Mouse (Mus musculus): ENCODE measurements around the gene Smurf1. TPM values are rescaled to one million over a fixed set of nuclear protein-coding genes. Genes with fewer than 3 reads are reported as not detected.

The Smurf1 gene
- total and polyA plus RNA-seq, 2 experiments from 2014 or later, result 22.6 to 58.1 TPM

DNA sequence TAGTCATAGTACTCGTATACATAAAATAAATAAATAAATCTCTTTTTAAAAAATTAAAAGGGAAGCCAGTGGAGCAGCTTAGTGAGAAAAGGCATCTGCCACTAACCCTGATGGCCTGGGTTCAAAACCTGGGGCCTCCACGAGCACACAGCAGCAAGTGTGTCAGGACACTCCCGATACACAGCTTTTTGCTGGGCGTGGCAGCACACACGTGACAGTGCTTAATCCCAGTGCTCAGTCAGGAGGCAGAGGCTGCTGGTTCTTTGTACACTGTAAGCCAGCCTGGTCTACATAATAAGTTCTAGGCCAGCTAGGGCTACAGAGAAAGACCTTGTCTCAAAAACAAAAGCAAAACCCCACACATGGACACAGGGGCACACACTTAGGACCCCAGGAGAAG lies 52.3 kb downstream of the Smurf1 start:
- Histone ChIP-seq H3K9ac (replicated peaks; ENCODE audit: low read length) (no peak overlapping the region), H3K27ac (no peak overlapping the region; the same call in 1 of the 2 replicates), H3K4me3 (ENCODE audit: low read length) (no peak overlapping the region), H3K9me3 (ENCODE audit: low read length) (no peaks in the 10 kb centered on the region), H3K27me3 (ENCODE audit: insufficient read depth, low read length) (no peaks in the 10 kb centered on the region), H3K4me1 (ENCODE audit: insufficient read depth, low read length) (peaks cover 24% of the 10 kb centered on the region; the same call in 1 of the 2 replicates), H3K36me3 (ENCODE audit: insufficient read depth, low read length) (no peaks in the 10 kb centered on the region), H3K4me2 (ENCODE audit: low read depth, low read length) (no peak overlapping the region)
- no peak for ATAC-seq
- no peak for DNase-seq (ENCODE audit: low spot score)
- TF ChIP-seq CTCF (IDR thresholded peaks at IDR 0.05; ENCODE audit: low read depth), result no peak
- 75% methylated on average over 5 of the region's 5 CpGs for WGBS

DNA sequence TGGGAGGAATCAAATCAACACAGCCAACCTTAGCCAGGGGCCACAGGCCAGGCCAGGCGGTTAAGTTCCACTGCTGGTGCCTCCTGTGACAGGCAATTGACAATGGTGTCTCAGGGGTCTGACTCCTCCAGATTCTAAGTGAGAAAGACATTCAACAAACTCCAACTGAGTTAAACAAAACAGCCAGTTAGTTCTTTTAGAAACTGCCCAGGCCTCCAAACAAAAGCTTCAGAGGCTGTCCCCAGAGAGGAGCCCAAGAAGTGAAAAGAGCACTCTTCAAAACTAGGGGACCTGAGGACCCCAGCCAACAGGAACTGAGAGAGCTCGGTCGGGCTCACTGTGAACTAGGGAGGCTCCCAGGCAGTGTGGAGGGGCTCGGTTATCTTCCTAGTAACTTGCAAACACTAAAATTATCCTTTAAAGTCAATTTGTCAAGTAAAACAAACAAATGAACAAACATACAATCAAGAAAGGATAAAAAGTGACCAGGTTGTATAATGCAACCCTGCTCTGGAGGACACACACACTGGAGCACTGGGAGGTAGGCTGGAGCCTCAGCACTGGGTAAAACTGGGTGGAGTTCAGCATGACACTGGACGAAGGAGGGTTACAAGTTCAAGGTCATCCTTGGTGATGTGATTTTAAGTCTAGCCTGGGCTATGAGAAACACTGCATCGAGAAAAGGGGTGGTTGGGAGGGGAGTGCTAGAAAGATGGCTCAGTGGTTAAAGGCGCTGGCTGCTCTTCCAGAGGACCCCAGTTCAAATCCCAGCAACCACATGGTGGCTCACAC lies 52.9 kb downstream of the Smurf1 start:
- peaks cover 24% of the 10 kb centered on the region; the same call in 1 of the 2 replicates for H3K4me1 ChIP-seq (ENCODE audit: insufficient read depth, low read length)
- 39% methylated on average over 7 of the region's 7 CpGs for WGBS

DNA sequence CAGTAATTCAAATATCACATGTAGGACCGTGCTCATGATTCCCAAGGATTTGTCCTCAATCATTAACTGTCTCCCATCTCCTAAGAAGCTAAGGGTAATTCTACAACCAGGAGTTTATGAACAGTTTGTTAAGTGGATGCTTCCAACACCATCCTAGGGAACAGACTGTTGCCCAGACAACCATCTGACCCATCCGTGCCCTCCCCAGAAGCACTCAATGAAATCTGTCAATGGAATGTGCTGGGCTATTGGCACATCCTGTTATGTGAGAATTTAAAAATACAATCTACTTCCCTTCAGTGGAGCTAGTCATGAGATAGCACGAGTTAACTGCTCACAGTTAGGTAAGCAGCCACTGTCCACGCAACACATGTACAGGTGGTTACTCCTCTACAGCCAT lies 56.1 kb downstream of the Smurf1 start:
- Histone ChIP-seq H3K27me3 (ENCODE audit: insufficient read depth, low read length) (no peaks in the 10 kb centered on the region), H3K4me2 (ENCODE audit: low read depth, low read length) (no peak overlapping the region), H3K9ac (replicated peaks; ENCODE audit: low read length) (no peak overlapping the region), H3K36me3 (ENCODE audit: insufficient read depth, low read length) (no peaks in the 10 kb centered on the region), H3K9me3 (ENCODE audit: low read length) (no peaks in the 10 kb centered on the region), H3K4me3 (ENCODE audit: low read length) (no peak overlapping the region), H3K4me1 (ENCODE audit: insufficient read depth, low read length) (peaks cover 23% of the 10 kb centered on the region; the same call in 1 of the 2 replicates), H3K27ac (no peak overlapping the region)
- DNase-seq (ENCODE audit: low spot score) (no peak), ATAC-seq (no peak)
- 61% methylated on average over 4 of the region's 4 CpGs for WGBS
- TF ChIP-seq CTCF (IDR thresholded peaks at IDR 0.05; ENCODE audit: low read depth), result no peak

More for the DNA sequence above, 52.9 kb downstream of the Smurf1 start:
- Histone ChIP-seq H3K4me3 (ENCODE audit: low read length) (no peak overlapping the region), H3K36me3 (ENCODE audit: insufficient read depth, low read length) (no peaks in the 10 kb centered on the region), H3K27me3 (ENCODE audit: insufficient read depth, low read length) (no peaks in the 10 kb centered on the region), H3K9me3 (ENCODE audit: low read length) (no peaks in the 10 kb centered on the region), H3K4me2 (ENCODE audit: low read depth, low read length) (no peak overlapping the region), H3K27ac (no peak overlapping the region), H3K9ac (replicated peaks; ENCODE audit: low read length) (no peak overlapping the region)
- DNase-seq (ENCODE audit: low spot score) (no peak), ATAC-seq (no peak)
- no peak for TF ChIP-seq CTCF (IDR thresholded peaks at IDR 0.05; ENCODE audit: low read depth)

DNA sequence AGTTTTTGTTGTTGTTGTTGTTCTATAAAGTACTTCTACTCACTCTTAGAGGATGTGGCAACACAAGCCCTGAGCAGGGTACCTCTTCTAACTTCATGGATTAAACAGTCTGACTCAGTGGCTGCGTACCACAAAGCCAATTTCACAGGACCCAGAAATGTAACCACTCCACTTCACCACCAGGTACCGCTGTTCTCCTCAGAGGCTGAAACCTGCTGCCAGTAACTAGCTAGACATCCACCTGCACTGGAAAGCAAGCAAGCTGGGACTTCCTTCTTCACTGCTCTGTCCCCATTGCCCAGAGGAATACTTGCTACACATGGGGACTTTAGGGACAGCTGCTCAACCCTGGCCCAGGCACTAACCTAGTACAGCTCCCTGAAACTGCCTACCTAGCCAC lies 58.1 kb downstream of the Smurf1 start:
- DNase-seq (ENCODE audit: low spot score) (no peak), ATAC-seq (no peak)
- no peaks in the 10 kb centered on the region for H3K27me3 ChIP-seq (ENCODE audit: insufficient read depth, low read length)
- no peak overlapping the region for H3K9ac ChIP-seq (replicated peaks; ENCODE audit: low read length)
- no peaks in the 10 kb centered on the region for H3K9me3 ChIP-seq (ENCODE audit: low read length)
- no peak overlapping the region for H3K4me2 ChIP-seq (ENCODE audit: low read depth, low read length)
- TF ChIP-seq CTCF (IDR thresholded peaks at IDR 0.05; ENCODE audit: low read depth), result peak; percentile 58
- H3K36me3 ChIP-seq (ENCODE audit: insufficient read depth, low read length), result no peaks in the 10 kb centered on the region
- H3K27ac ChIP-seq, result no peak overlapping the region
- no peak overlapping the region for H3K4me3 ChIP-seq (ENCODE audit: low read length)
- H3K4me1 ChIP-seq (ENCODE audit: insufficient read depth, low read length), result peaks cover 14% of the 10 kb centered on the region; the same call in 1 of the 2 replicates
- WGBS, result 77% methylated on average over 2 of the region's 2 CpGs

DNA sequence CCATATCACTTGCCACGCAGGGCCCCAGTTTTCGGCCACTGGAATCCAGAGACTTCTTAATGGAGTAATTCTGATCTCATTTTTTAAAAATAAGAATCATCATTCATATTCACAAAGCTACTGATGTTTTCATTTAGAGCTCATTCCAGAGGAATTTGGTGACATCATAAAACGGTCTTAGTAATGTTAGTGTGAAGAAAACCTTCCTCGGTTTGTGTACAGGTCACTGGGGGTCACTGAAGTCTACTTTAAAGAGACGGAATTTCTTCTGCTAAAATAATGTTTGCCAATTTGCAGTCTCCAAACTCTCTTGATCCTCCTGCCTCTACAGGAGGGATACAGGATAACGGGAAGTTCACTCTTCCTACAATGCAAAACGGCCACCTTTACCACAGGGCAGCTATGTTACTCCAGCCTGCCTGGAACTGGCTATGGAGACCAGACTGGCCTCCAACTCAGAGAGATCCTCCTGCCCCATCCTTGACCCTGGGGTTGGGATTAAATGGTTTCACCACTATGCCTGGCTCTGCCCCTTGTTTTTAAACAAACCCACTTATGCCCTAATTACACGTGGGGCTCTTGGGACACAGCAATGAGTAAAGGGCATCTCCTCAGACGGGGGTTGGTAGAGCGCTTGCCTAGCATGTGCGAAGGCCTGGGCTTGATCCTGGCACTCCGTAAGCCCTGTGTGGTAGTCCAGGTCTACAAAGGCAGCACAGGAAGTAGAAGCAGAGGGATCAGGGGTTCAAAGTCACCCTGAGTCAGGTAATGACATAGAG lies 61.1 kb downstream of the Smurf1 start:
- ATAC-seq (no peak), DNase-seq (ENCODE audit: low spot score) (no peak)
- H3K4me1 ChIP-seq (ENCODE audit: insufficient read depth, low read length), result 0 out of 2 replicates have a peak, but pooled peaks cover under 1% of the 10 kb centered on the region
- H3K4me2 ChIP-seq (ENCODE audit: low read depth, low read length), result no peak overlapping the region
- no peaks in the 10 kb centered on the region for H3K36me3 ChIP-seq (ENCODE audit: insufficient read depth, low read length)
- no peak overlapping the region for H3K27ac ChIP-seq
- H3K9ac ChIP-seq (replicated peaks; ENCODE audit: low read length), result no peak overlapping the region
- no peaks in the 10 kb centered on the region for H3K27me3 ChIP-seq (ENCODE audit: insufficient read depth, low read length)
- TF ChIP-seq CTCF (IDR thresholded peaks at IDR 0.05; ENCODE audit: low read depth), result no peak
- no peak overlapping the region for H3K4me3 ChIP-seq (ENCODE audit: low read length)
- no peaks in the 10 kb centered on the region for H3K9me3 ChIP-seq (ENCODE audit: low read length)
- 79% methylated on average over 12 of the region's 12 CpGs for WGBS

DNA sequence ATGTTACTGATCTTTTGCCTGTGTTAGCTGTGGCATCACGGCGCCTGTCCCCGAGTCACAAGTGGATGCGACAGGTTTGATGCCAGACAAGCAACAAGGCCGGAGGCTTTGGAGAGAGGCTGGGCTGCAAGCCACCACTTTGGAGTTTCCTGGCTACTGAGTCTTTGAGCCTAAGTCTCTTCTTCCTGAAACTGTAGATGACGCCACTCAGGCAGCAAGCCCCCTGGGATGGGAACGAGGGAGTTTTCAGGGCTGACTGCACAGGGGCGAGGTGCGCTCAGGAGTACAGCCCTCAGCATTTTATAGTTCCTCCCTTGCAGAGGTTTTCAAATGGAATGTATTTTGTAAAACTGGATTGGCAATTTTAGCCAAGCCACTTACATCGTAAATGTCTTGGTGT lies 63.9 kb downstream of the Smurf1 start:
- Histone ChIP-seq H3K27ac (no peak overlapping the region), H3K4me3 (ENCODE audit: low read length) (no peak overlapping the region), H3K9ac (replicated peaks; ENCODE audit: low read length) (no peak overlapping the region), H3K4me1 (ENCODE audit: insufficient read depth, low read length) (no peaks in the 10 kb centered on the region), H3K36me3 (ENCODE audit: insufficient read depth, low read length) (peaks cover 5% of the 10 kb centered on the region; the same call in 1 of the 2 replicates), H3K4me2 (ENCODE audit: low read depth, low read length) (no peak overlapping the region), H3K9me3 (ENCODE audit: low read length) (no peaks in the 10 kb centered on the region), H3K27me3 (ENCODE audit: insufficient read depth, low read length) (no peaks in the 10 kb centered on the region)
- no peak for TF ChIP-seq CTCF (IDR thresholded peaks at IDR 0.05; ENCODE audit: low read depth)
- ATAC-seq (no peak), DNase-seq (ENCODE audit: low spot score) (no peak)
- WGBS, result 62% methylated on average over 10 of the region's 10 CpGs
